Mouse (Mus musculus): Measurements from ENCODE around the gene Pold4.

DNA sequence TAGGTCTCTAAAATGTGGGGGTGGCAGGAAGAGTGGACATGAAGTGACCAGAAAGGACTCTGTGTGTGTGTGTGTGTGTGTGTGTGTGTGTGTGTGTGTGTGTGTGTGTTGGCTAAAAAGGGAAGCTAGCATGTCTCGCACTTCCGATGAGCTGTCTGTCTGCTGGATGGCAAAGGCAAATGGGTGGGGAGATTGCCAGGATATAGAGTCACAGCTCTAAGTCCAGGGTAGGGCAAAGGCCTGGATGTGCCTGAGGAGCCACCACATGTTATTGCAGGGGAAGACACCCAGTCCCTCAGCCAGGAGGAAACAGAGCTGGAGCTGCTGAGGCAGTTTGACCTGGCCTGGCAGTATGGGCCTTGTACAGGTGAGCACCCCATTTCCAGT is 480 bp downstream of the Pold4 start:
- TF ChIP-seq CTCF (conservative IDR thresholded peaks at IDR 0.05; ENCODE audit: low read length) (no peak), NANOG (IDR thresholded peaks at IDR 0.05; ENCODE audit: borderline replicate concordance, low read length) (no peak)
